Mouse (Mus musculus) limb, embryonic 15.5 days (tissue): Measurements from ENCODE around the gene Il27. TPM values are rescaled to one million over a fixed set of nuclear protein-coding genes. Genes with fewer than 3 reads are reported as not detected.

Experiments
- ATAC-seq: fragments of 200-750 bp; cut with Nextera tagmentation; 2 replicates; pipeline ENCODE4 v1.8.0; 2017; ENCODE audit warnings: low read depth, moderate TSS enrichment; ENCODE audit not compliant: insufficient number of reproducible peaks, low FRiP score, low TSS enrichment
- H3K27ac ChIP-seq: fragments of 300-500 bp; sonication (generic); 2 replicates; pipeline ENCODE4 v1.5.1; 2015; ENCODE audit warnings: moderate library complexity, mild to moderate bottlenecking, inconsistent platforms
- H3K27me3 ChIP-seq: fragments of 300-500 bp; sonication (generic); 2 replicates; pipeline ENCODE4 v1.6.1; 2015; ENCODE audit warnings: inconsistent platforms
- H3K36me3 ChIP-seq: fragments of 300-500 bp; sonication (generic); 2 replicates; pipeline ENCODE4 v1.6.1; 2015; ENCODE audit warnings: inconsistent platforms
- H3K4me1 ChIP-seq: fragments of 300-500 bp; sonication (generic); 2 replicates; pipeline ENCODE4 v1.6.1; 2015; ENCODE audit warnings: inconsistent platforms
- H3K4me2 ChIP-seq: fragments of 300-500 bp; sonication (generic); 2 replicates; pipeline ENCODE4 v1.6.1; 2015; ENCODE audit warnings: mild to moderate bottlenecking, inconsistent platforms
- H3K4me3 ChIP-seq: fragments of 300-500 bp; sonication (generic); 2 replicates; pipeline ENCODE4 v1.5.1; 2015; ENCODE audit warnings: mild to moderate bottlenecking, inconsistent platforms
- H3K9ac ChIP-seq: fragments of 300-500 bp; sonication (generic); 2 replicates; pipeline ENCODE4 v1.6.1; 2015; ENCODE audit warnings: inconsistent platforms
- H3K9me3 ChIP-seq: fragments of 300-500 bp; sonication (generic); 2 replicates; pipeline ENCODE4 v1.6.1; 2016; ENCODE audit warnings: inconsistent platforms
- WGBS: fragments of 180-500 bp; shearing (Covaris S2); methylation state at CpG from one replicate; pipeline ENCODE4 v1.1.7; 2015; 5-methylcytosine and 5-hydroxymethylcytosine counted together
- polyA plus RNA-seq: library from polyadenylated mRNA; unstranded; fragments of >200 nt; fragmentation: Nextera tagmentation; extraction: Ambion mirVana; gene quantifications from 2 replicates; pipeline ENCODE4 v1.2.1, GENCODE M21; 2015

The Il27 gene
- polyA plus RNA-seq, 1 experiment from 2014 or later = not detected

GRCm38 (mm10) chr7:126598919-126599318 is 4.2 kb upstream of the Il27 start:
- WGBS = 79% methylated on average over 6 of the region's 6 CpGs
- no peaks in the 10 kb centered on the region for H3K9me3 ChIP-seq
- no peak for ATAC-seq
- H3K4me1 ChIP-seq = no peaks in the 10 kb centered on the region
- H3K27me3 ChIP-seq = 0 out of 2 replicates have a peak, but pooled peaks cover 3% of the 10 kb centered on the region
- H3K4me3 ChIP-seq = no peak overlapping the region
- 0 out of 2 replicates have a peak overlapping the region, but pooled peaks have one; percentile 12 for H3K27ac ChIP-seq
- no peak overlapping the region for H3K4me2 ChIP-seq
- no peak overlapping the region for H3K9ac ChIP-seq
- no peaks in the 10 kb centered on the region for H3K36me3 ChIP-seq

GRCm38 (mm10) chr7:126596414-126596813 is 1.7 kb upstream of the Il27 start:
- no peak overlapping the region for H3K4me3 ChIP-seq
- H3K9ac ChIP-seq = no peak overlapping the region
- no peaks in the 10 kb centered on the region for H3K36me3 ChIP-seq
- H3K4me2 ChIP-seq = no peak overlapping the region
- WGBS = 51% methylated on average over 6 of the region's 6 CpGs
- ATAC-seq = no peak
- H3K27ac ChIP-seq = no peak overlapping the region
- H3K9me3 ChIP-seq = no peaks in the 10 kb centered on the region
- H3K4me1 ChIP-seq = no peaks in the 10 kb centered on the region
- H3K27me3 ChIP-seq = 0 out of 2 replicates have a peak, but pooled peaks cover 3% of the 10 kb centered on the region

- 76% methylated on average over 5 of the region's 5 CpGs for WGBS
- no peak overlapping the region for H3K27ac ChIP-seq
- 0 out of 2 replicates have a peak, but pooled peaks cover 3% of the 10 kb centered on the region for H3K27me3 ChIP-seq
- H3K9me3 ChIP-seq = no peaks in the 10 kb centered on the region
- H3K4me1 ChIP-seq = no peaks in the 10 kb centered on the region
- no peak overlapping the region for H3K9ac ChIP-seq
- H3K4me3 ChIP-seq = no peak overlapping the region
- no peak for ATAC-seq
- no peaks in the 10 kb centered on the region for H3K36me3 ChIP-seq
- H3K4me2 ChIP-seq = no peak overlapping the region
These were observed 1.1 kb upstream of the Il27 start for GRCm38 (mm10) chr7:126595890-126596289.

GRCm38 (mm10) chr7:126587779-126588178 is 7.0 kb downstream of the Il27 start:
- peak overlapping the region; percentile 44 for H3K4me2 ChIP-seq
- H3K36me3 ChIP-seq = no peaks in the 10 kb centered on the region
- peak overlapping the region; percentile 19 for H3K4me3 ChIP-seq
- H3K9ac ChIP-seq = 0 out of 2 replicates have a peak overlapping the region, but pooled peaks have one; percentile 10
- no peak overlapping the region for H3K27ac ChIP-seq
- ATAC-seq = 0 out of 2 replicates have a peak, but pooled peaks have one; percentile 11
- H3K27me3 ChIP-seq = peaks cover 8% of the 10 kb centered on the region; the same call in 1 of the 2 replicates
- peaks cover 15% of the 10 kb centered on the region; the same call in 1 of the 2 replicates for H3K4me1 ChIP-seq
- 10% methylated on average over 16 of the region's 16 CpGs for WGBS
- no peaks in the 10 kb centered on the region for H3K9me3 ChIP-seq

- WGBS = 54% methylated on average over 8 of the region's 8 CpGs
- peaks cover 22% of the 10 kb centered on the region for H3K4me1 ChIP-seq
- no peak for ATAC-seq
- H3K4me2 ChIP-seq = no peak overlapping the region
- H3K9me3 ChIP-seq = no peaks in the 10 kb centered on the region
- H3K4me3 ChIP-seq = no peak overlapping the region
- peaks cover 8% of the 10 kb centered on the region; the same call in 1 of the 2 replicates for H3K27me3 ChIP-seq
- H3K36me3 ChIP-seq = no peaks in the 10 kb centered on the region
- H3K27ac ChIP-seq = no peak overlapping the region
- H3K9ac ChIP-seq = no peak overlapping the region
These were observed 7.9 kb downstream of the Il27 start for GRCm38 (mm10) chr7:126586839-126587238.

GRCm38 (mm10) chr7:126585717-126586116 is 9.0 kb downstream of the Il27 start, which contains the start of gene Cln3:
TSS of gene Cln3 (minus strand) at chr7:126585817.
- Histone ChIP-seq H3K9ac (no peak within 1 kb of the TSS), H3K27ac (no peak within 1 kb of the TSS), H3K9me3 (no peaks in the 10 kb centered on the region), H3K4me3 (no peak within 1 kb of the TSS), H3K36me3 (0 out of 2 replicates have a peak, but pooled peaks cover 4% of the 10 kb centered on the region), H3K27me3 (peaks cover 8% of the 10 kb centered on the region; the same call in 1 of the 2 replicates), H3K4me1 (peaks cover 25% of the 10 kb centered on the region), H3K4me2 (no peak within 1 kb of the TSS)
- ATAC-seq = no peak
- 69% methylated on average over 6 of the region's 6 CpGs for WGBS

GRCm38 (mm10) chr7:126584506-126584977 is 10.2 kb downstream of the Il27 start, which contains the start of gene Apobr:
TSS of gene Apobr (plus strand) at chr7:126584942.
- Histone ChIP-seq H3K36me3 (0 out of 2 replicates have a peak, but pooled peaks cover 4% of the 10 kb centered on the region), H3K4me1 (peaks cover 25% of the 10 kb centered on the region), H3K4me3 (peak within 1 kb of the TSS; percentile 61), H3K27ac (0 out of 2 replicates have a peak within 1 kb of the TSS, but pooled peaks have one; percentile 91), H3K4me2 (peak within 1 kb of the TSS; percentile 88), H3K9me3 (no peaks in the 10 kb centered on the region), H3K9ac (no peak within 1 kb of the TSS), H3K27me3 (peaks cover 8% of the 10 kb centered on the region; the same call in 1 of the 2 replicates)
- WGBS = 72% methylated on average over 8 of the region's 8 CpGs
- ATAC-seq = no peak

GRCm38 (mm10) chr7:126583761-126584160 is 11.0 kb downstream of the Il27 start:
- 53% methylated on average over 6 of the region's 6 CpGs for WGBS

GRCm38 (mm10) chr7:126583251-126583709 is 11.5 kb downstream of the Il27 start:
- H3K36me3 ChIP-seq = peaks cover 10% of the 10 kb centered on the region
- H3K27ac ChIP-seq = peak overlapping the region; percentile 91
- peaks cover 25% of the 10 kb centered on the region for H3K4me1 ChIP-seq
- H3K4me3 ChIP-seq = peak overlapping the region; percentile 61
- ATAC-seq = peak; percentile 84; the same call in 1 of the 2 replicates
- H3K4me2 ChIP-seq = peak overlapping the region; percentile 88
- H3K9me3 ChIP-seq = no peaks in the 10 kb centered on the region
- peak overlapping the region; percentile 40 for H3K9ac ChIP-seq
- under 1% methylated on average over 22 of the region's 22 CpGs for WGBS
- H3K27me3 ChIP-seq = peaks cover 8% of the 10 kb centered on the region; the same call in 1 of the 2 replicates

More at GRCm38 (mm10) chr7:126583761-126584160, 11.0 kb downstream of the Il27 start:
- no peak for ATAC-seq
- Histone ChIP-seq H3K9ac (no peak overlapping the region), H3K27ac (peak overlapping the region; percentile 91), H3K27me3 (peaks cover 8% of the 10 kb centered on the region; the same call in 1 of the 2 replicates), H3K4me3 (peak overlapping the region; percentile 61), H3K9me3 (no peaks in the 10 kb centered on the region), H3K4me1 (peaks cover 25% of the 10 kb centered on the region), H3K4me2 (peak overlapping the region; percentile 88), H3K36me3 (peaks cover 5% of the 10 kb centered on the region)

- Histone ChIP-seq H3K9me3 (no peaks in the 10 kb centered on the region), H3K27me3 (peaks cover 8% of the 10 kb centered on the region; the same call in 1 of the 2 replicates), H3K4me2 (peak overlapping the region; percentile 88), H3K27ac (peak overlapping the region; percentile 91), H3K4me1 (peaks cover 20% of the 10 kb centered on the region), H3K9ac (peak overlapping the region; percentile 40), H3K4me3 (peak overlapping the region; percentile 61), H3K36me3 (peaks cover 14% of the 10 kb centered on the region)
- 2% methylated on average over 20 of the region's 20 CpGs for WGBS
- ATAC-seq = peak; percentile 30
These were observed 12.0 kb downstream of the Il27 start for GRCm38 (mm10) chr7:126582759-126583158.

- no peak overlapping the region for H3K4me2 ChIP-seq
- peaks cover 21% of the 10 kb centered on the region for H3K36me3 ChIP-seq
- no peak overlapping the region for H3K4me3 ChIP-seq
- 86% methylated on average over 6 of the region's 6 CpGs for WGBS
- no peak for ATAC-seq
- no peak overlapping the region for H3K27ac ChIP-seq
- peaks cover 17% of the 10 kb centered on the region for H3K4me1 ChIP-seq
- H3K9me3 ChIP-seq = no peaks in the 10 kb centered on the region
- no peak overlapping the region for H3K9ac ChIP-seq
- peaks cover 4% of the 10 kb centered on the region; the same call in 1 of the 2 replicates for H3K27me3 ChIP-seq
These were observed 13.1 kb downstream of the Il27 start for GRCm38 (mm10) chr7:126581661-126582060.

- H3K27me3 ChIP-seq = no peaks in the 10 kb centered on the region
- H3K27ac ChIP-seq = no peak overlapping the region
- no peak overlapping the region for H3K4me3 ChIP-seq
- WGBS = 60% methylated on average over 8 of the region's 8 CpGs
- H3K4me1 ChIP-seq = peaks cover 17% of the 10 kb centered on the region
- 0 out of 2 replicates have a peak overlapping the region, but pooled peaks have one; percentile 2 for H3K9ac ChIP-seq
- peaks cover 26% of the 10 kb centered on the region for H3K36me3 ChIP-seq
- H3K9me3 ChIP-seq = no peaks in the 10 kb centered on the region
- no peak overlapping the region for H3K4me2 ChIP-seq
- no peak for ATAC-seq
These were observed 15.6 kb downstream of the Il27 start for GRCm38 (mm10) chr7:126579172-126579571.
